Mouse (Mus musculus): ENCODE data around the gene Ppp1r12b. TPM values are rescaled to one million over a fixed set of nuclear protein-coding genes. Genes with fewer than 3 reads are reported as not detected.

Ppp1r12b gene
- total and polyA plus RNA-seq, 3 experiments = 4.7 to 7.8 TPM; not detected in 1

DNA sequence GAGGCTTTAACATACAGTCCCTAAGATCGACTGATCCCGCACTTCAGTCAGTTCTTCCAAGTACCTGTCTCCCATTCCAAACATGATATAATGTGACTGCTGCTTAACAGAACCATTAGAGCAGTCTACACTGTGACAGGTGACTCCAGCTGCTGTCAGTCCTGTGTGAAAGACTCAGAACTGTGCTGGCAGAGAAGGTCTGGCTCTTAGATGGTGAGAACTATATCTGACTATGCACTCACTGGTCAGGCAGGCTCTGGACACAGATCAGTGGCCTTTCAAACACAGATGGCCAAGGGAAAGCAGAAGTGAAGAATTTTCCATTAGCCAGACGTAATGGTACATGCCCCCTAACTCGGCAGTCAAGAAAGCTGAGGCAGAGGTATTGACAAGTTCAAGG is 43.9 kb downstream of the Ppp1r12b start:
- no peaks in the 10 kb centered on the region for H3K4me1 ChIP-seq (ENCODE audit: control insufficient read depth in 1 of 2, insufficient read depth in 2 of 2, low read length in 2 of 2)
- H3K27ac ChIP-seq (ENCODE audit: control insufficient read depth, low read depth, low read length) = no peak overlapping the region
- no peaks in the 10 kb centered on the region for H3K9me3 ChIP-seq (replicated peaks; ENCODE audit: insufficient read depth, low read length)
- TF ChIP-seq CHD1 (IDR thresholded peaks at IDR 0.05; ENCODE audit: low read depth, low read length) = no peak
- no peak for TF ChIP-seq MAZ (IDR thresholded peaks at IDR 0.05; ENCODE audit: low read depth, low read length)
- no peak for TF ChIP-seq CHD2 (IDR thresholded peaks at IDR 0.05; ENCODE audit: low read length)
- TF ChIP-seq ZMIZ1 (IDR thresholded peaks at IDR 0.05; ENCODE audit: low read depth, low read length) = no peak
- TF ChIP-seq MXI1 (IDR thresholded peaks at IDR 0.05; ENCODE audit: low read depth, low read length) = no peak
- no peak for TF ChIP-seq EP300 (IDR thresholded peaks at IDR 0.05; ENCODE audit: low read depth in 1 of 2, low read length in 2 of 2)
- no peak for TF ChIP-seq TBP (IDR thresholded peaks at IDR 0.05; ENCODE audit: low read depth, low read length)
- no peak for TF ChIP-seq ZC3H11A (IDR thresholded peaks at IDR 0.05; ENCODE audit: low read depth, low read length)
- TF ChIP-seq E2F4 (IDR thresholded peaks at IDR 0.05; ENCODE audit: borderline replicate concordance, low read depth, low read length) = no peak
- TF ChIP-seq POLR2AphosphoS2 (IDR thresholded peaks at IDR 0.05; ENCODE audit: low read length) = no peak
- no peak overlapping the region for H3K4me3 ChIP-seq (ENCODE audit: control insufficient read depth in 1 of 2, insufficient read depth in 1 of 2, low read depth in 2 of 2, low read length in 2 of 2)
- H3K36me3 ChIP-seq (ENCODE audit: control insufficient read depth in 1 of 2, insufficient read depth in 2 of 2, low read length in 2 of 2) = no peaks in the 10 kb centered on the region
- H3K27me3 ChIP-seq (ENCODE audit: control insufficient read depth in 1 of 2, insufficient read depth in 2 of 2, low read length in 2 of 2) = no peaks in the 10 kb centered on the region
- H3K79me2 ChIP-seq (ENCODE audit: control insufficient read depth, insufficient read depth, low read length, poor library complexity) = no peaks in the 10 kb centered on the region
- DNase-seq (ENCODE audit: low read depth, low spot score) = no peak
- H3K9ac ChIP-seq (ENCODE audit: control insufficient read depth, low read depth, low read length, poor library complexity, severe bottlenecking) = no peak overlapping the region

DNA sequence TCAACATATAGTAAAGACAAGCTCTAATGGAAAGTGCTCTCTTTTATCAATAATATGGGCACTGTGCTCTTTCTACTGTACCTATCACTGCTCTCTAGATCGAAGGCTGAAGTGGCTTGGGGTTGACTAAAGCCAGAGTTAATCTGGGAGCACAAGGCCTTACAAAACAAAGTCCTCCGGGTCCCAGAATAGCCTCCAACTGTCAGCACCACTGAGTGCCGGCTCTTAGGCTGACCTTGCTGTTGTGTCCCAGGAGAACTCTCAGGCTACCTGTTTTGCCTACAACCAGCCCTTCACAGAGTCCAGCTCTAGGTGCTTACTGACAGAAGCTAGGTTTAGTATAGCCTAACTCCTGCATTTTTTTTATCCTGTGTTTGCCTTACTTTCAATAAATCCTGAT is 45.7 kb downstream of the Ppp1r12b start:
- Histone ChIP-seq H3K9ac (ENCODE audit: control insufficient read depth, low read depth, low read length, poor library complexity, severe bottlenecking) (no peak overlapping the region), H3K79me2 (ENCODE audit: control insufficient read depth, insufficient read depth, low read length, poor library complexity) (no peaks in the 10 kb centered on the region), H3K27me3 (ENCODE audit: control insufficient read depth in 1 of 2, insufficient read depth in 2 of 2, low read length in 2 of 2) (no peaks in the 10 kb centered on the region), H3K4me3 (ENCODE audit: control insufficient read depth in 1 of 2, insufficient read depth in 1 of 2, low read depth in 2 of 2, low read length in 2 of 2) (no peak overlapping the region), H3K9me3 (replicated peaks; ENCODE audit: insufficient read depth, low read length) (no peaks in the 10 kb centered on the region), H3K4me1 (ENCODE audit: control insufficient read depth in 1 of 2, insufficient read depth in 2 of 2, low read length in 2 of 2) (no peaks in the 10 kb centered on the region), H3K36me3 (ENCODE audit: control insufficient read depth in 1 of 2, insufficient read depth in 2 of 2, low read length in 2 of 2) (no peaks in the 10 kb centered on the region), H3K27ac (ENCODE audit: control insufficient read depth, low read depth, low read length) (no peak overlapping the region)
- no peak for TF ChIP-seq CTCF (IDR thresholded peaks at IDR 0.05 in 2 of 3, conservative IDR thresholded peaks at IDR 0.05 in 1 of 3; ENCODE audit: control insufficient read depth in 1 of 3, insufficient read depth in 1 of 3, low read depth in 2 of 3, low read length in 3 of 3, poor library complexity in 1 of 3, severe bottlenecking in 1 of 3)
- TF ChIP-seq MEF2A (IDR thresholded peaks at IDR 0.05; ENCODE audit: extremely low read depth, insufficient replicate concordance, low read depth, low read length, poor library complexity, severe bottlenecking) = no peak
- no peak for TF ChIP-seq NRF1 (IDR thresholded peaks at IDR 0.05; ENCODE audit: insufficient read depth, low read depth, low read length, poor library complexity, severe bottlenecking)
- TF ChIP-seq MAFK (IDR thresholded peaks at IDR 0.05; ENCODE audit: borderline replicate concordance, low read depth, low read length) = no peak
- TF ChIP-seq RCOR1 (IDR thresholded peaks at IDR 0.05; ENCODE audit: low read depth, low read length) = no peak
- TF ChIP-seq KAT2A (conservative IDR thresholded peaks at IDR 0.05; ENCODE audit: low read depth, low read length) = no peak
- TF ChIP-seq HCFC1 (IDR thresholded peaks at IDR 0.05; ENCODE audit: low read depth, low read length) = no peak
- TF ChIP-seq ETS1 (IDR thresholded peaks at IDR 0.05; ENCODE audit: low read depth, low read length) = no peak
- TF ChIP-seq MYC (IDR thresholded peaks at IDR 0.05; ENCODE audit: low read depth, low read length) = no peak
- no peak for TF ChIP-seq POLR2AphosphoS2 (IDR thresholded peaks at IDR 0.05; ENCODE audit: low read length)
- no peak for TF ChIP-seq POLR2A (IDR thresholded peaks at IDR 0.05; ENCODE audit: control insufficient read depth in 1 of 2, insufficient read depth in 1 of 2, low read depth in 1 of 2, low read length in 2 of 2, poor library complexity in 1 of 2)
- no peak for TF ChIP-seq SIN3A (IDR thresholded peaks at IDR 0.05; ENCODE audit: low read length)
- TF ChIP-seq CHD1 (IDR thresholded peaks at IDR 0.05; ENCODE audit: low read depth, low read length) = no peak
- TF ChIP-seq GABPA (IDR thresholded peaks at IDR 0.05; ENCODE audit: low read depth, low read length) = no peak
- TF ChIP-seq MXI1 (IDR thresholded peaks at IDR 0.05; ENCODE audit: low read depth, low read length) = no peak
- no peak for TF ChIP-seq NELFE (IDR thresholded peaks at IDR 0.05; ENCODE audit: low read depth, low read length)
- no peak for TF ChIP-seq JUND (IDR thresholded peaks at IDR 0.05; ENCODE audit: low read depth, low read length)
- TF ChIP-seq MAX (IDR thresholded peaks at IDR 0.05; ENCODE audit: low read length) = no peak
- TF ChIP-seq ZNF384 (IDR thresholded peaks at IDR 0.05; ENCODE audit: low read depth, low read length) = no peak
- no peak for TF ChIP-seq ELF1 (IDR thresholded peaks at IDR 0.05; ENCODE audit: low read depth, low read length)
- no peak for DNase-seq (ENCODE audit: low read depth, low spot score)

All from MEL (cell line).